ENCODE assay signal across 12 mouse cellular contexts in the genomic region with DNA sequence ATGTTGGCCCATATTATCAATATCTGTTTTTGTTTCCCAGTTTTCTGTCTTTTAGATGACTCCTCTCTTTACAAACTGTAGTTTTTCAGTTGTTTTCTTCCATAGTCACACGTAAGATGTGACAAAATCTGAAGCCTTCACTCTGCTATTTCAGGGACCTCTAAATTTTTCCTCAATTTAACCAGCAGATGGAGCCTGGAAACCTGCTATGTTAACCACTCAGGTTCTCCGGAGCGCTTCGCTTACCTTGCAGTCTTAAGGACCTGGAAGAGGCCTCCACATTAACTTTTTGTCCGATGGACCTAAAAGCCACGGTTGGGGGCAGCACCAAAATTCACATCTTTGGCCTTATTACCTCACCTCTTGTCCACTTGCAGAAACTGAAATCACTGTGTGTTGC.
A peak's percentile ranks its signal among the peaks of the same experiment; 100 is the strongest.
DNase-seq lines count a peak whose midpoint lies in the region; TF ChIP-seq lines count a peak whose summit lies in the region.
"Had no signal": no experiment of that assay in that cellular context is flagged by ENCODE, and none has a peak within 500 bp of the region (broad histone marks: within the 10 kb centered on the region; RNA-seq: fewer than 3 reads in every experiment).

No protein-coding gene starts in this region.

- TF ChIP-seq POLR2A in heart, adult 2 months (IDR thresholded peaks at IDR 0.05; ENCODE audit: insufficient read depth, low read depth, low read length): no peak

- peak; percentile 42 for TF ChIP-seq CTCF in heart, adult 2 months (IDR thresholded peaks at IDR 0.05)

- no peak overlapping the region for H3K9ac ChIP-seq in heart, adult 2 months (ENCODE audit: low read depth, low read length)
- H3K9ac ChIP-seq: hindbrain, embryonic 12.5 days; limb, embryonic 15.5 days had no signal

- intact Hi-C loops in heart, adult 2 months (cut with DNase I): no loop called here

- H3K27me3 ChIP-seq in heart, adult 2 months (ENCODE audit: control insufficient read depth, insufficient read depth, low read length): no peaks in the 10 kb centered on the region
- H3K27me3 ChIP-seq: hindbrain, embryonic 12.5 days; limb, embryonic 15.5 days had no signal

- DNase-seq in heart, adult 2 months: no peak
- no peak for DNase-seq in heart, postnatal 4 days
- peak; percentile 7 for DNase-seq in lung, postnatal 10 days
- DNase-seq in lung, postnatal 4 days: no peak
- DNase-seq in brain, adult 2 months (ENCODE audit: low read depth, low spot score): peak; percentile 66
- peak; percentile 14 for DNase-seq in right cerebral cortex, postnatal 14 days
- DNase-seq in layer of hippocampus, postnatal 36 days: no peak
- DNase-seq in gastrocnemius, postnatal 4 days (ENCODE audit: low spot score in 2 of 2): no peak
- DNase-seq: cerebellum, adult 11-12 months; thymus, postnatal 14 days had no signal

- TF ChIP-seq EP300 in heart, adult 2 months (IDR thresholded peaks at IDR 0.05; ENCODE audit: insufficient read depth, low read depth, low read length): no peak

- no peaks in the 10 kb centered on the region for H3K36me3 ChIP-seq in heart, adult 2 months (ENCODE audit: control insufficient read depth, insufficient read depth, low read length)
- H3K36me3 ChIP-seq: hindbrain, embryonic 12.5 days; limb, embryonic 15.5 days had no signal

- no peaks in the 10 kb centered on the region for H3K79me2 ChIP-seq in heart, adult 2 months (replicated peaks; ENCODE audit: control insufficient read depth, insufficient read depth, low read length)

- no peak overlapping the region for H3K27ac ChIP-seq in heart, adult 2 months
- H3K27ac ChIP-seq: hindbrain, embryonic 12.5 days; limb, embryonic 15.5 days had no signal

- no peak overlapping the region for H3K4me3 ChIP-seq in heart, adult 2 months
- H3K4me3 ChIP-seq: hindbrain, embryonic 12.5 days; limb, embryonic 15.5 days had no signal

- no peaks in the 10 kb centered on the region for H3K4me1 ChIP-seq in heart, adult 2 months (ENCODE audit: control insufficient read depth, insufficient read depth, low read length)
- H3K4me1 ChIP-seq: hindbrain, embryonic 12.5 days had no signal

- WGBS in heart, adult 2 months: 48% methylated on average over 6 of the region's 6 CpGs

Comparison
In these comparisons a context has a peak if more than half of its experiments do, and no peak if none do; other contexts are left out.
1. DNase-seq: peak in lung, postnatal 10 days (single experiment), brain, adult 2 months (single experiment) and right cerebral cortex, postnatal 14 days (single experiment); none in heart, adult 2 months (0 of 2), heart, postnatal 4 days (single experiment), lung, postnatal 4 days (0 of 2), layer of hippocampus, postnatal 36 days (0 of 2) and gastrocnemius, postnatal 4 days (0 of 2).